Mouse (Mus musculus) c-Kit-positive CD71-negative TER-119-negative erythroid progenitor cells, embryonic 14.5 days (primary cell): ENCODE measurements around the gene Rnf166.

Source experiments
- DNase-seq: peaks from one replicate; pipeline ENCODE4 v3.0.0-alpha.2; 2013; ENCODE audit warnings: low read depth

Gene Rnf166

GRCm38 (mm10) chr8:122439336-122439735, 36.5 kb downstream of the Rnf166 start:
- no peak for DNase-seq

GRCm38 (mm10) chr8:122437708-122438331, 38.0 kb downstream of the Rnf166 start:
- DNase-seq, result no peak

- no peak for DNase-seq
Measured at GRCm38 (mm10) chr8:122436586-122437125, 39.2 kb downstream of the Rnf166 start.

GRCm38 (mm10) chr8:122436146-122436545, 39.7 kb downstream of the Rnf166 start:
- no peak for DNase-seq

- no peak for DNase-seq
Measured at GRCm38 (mm10) chr8:122435375-122435774, 40.5 kb downstream of the Rnf166 start.

GRCm38 (mm10) chr8:122433269-122433905, 42.5 kb downstream of the Rnf166 start:
- no peak for DNase-seq

- no peak for DNase-seq
Measured at GRCm38 (mm10) chr8:122432443-122433268, 43.2 kb downstream of the Rnf166 start, which contains the start of gene Cyba. Gene Cyba, minus strand, starts transcription at chr8:122432930.

- no peak for DNase-seq
Measured at GRCm38 (mm10) chr8:122431694-122432442, 44.0 kb downstream of the Rnf166 start.

GRCm38 (mm10) chr8:122430646-122431045, 45.2 kb downstream of the Rnf166 start:
- no peak for DNase-seq

GRCm38 (mm10) chr8:122430058-122430636, 45.7 kb downstream of the Rnf166 start:
- DNase-seq, result no peak

- no peak for DNase-seq
Measured at GRCm38 (mm10) chr8:122428163-122428562, 47.7 kb downstream of the Rnf166 start.

- DNase-seq, result no peak
Measured at GRCm38 (mm10) chr8:122427607-122428006, 48.3 kb downstream of the Rnf166 start.

GRCm38 (mm10) chr8:122426145-122426544, 49.7 kb downstream of the Rnf166 start:
- no peak for DNase-seq

- no peak for DNase-seq
Measured at GRCm38 (mm10) chr8:122423659-122424058, 52.2 kb downstream of the Rnf166 start.

GRCm38 (mm10) chr8:122423217-122423616, 52.6 kb downstream of the Rnf166 start:
- DNase-seq, result no peak

GRCm38 (mm10) chr8:122421376-122422070, 54.3 kb downstream of the Rnf166 start, which contains the start of gene Il17c:
Gene Il17c, plus strand, starts transcription at chr8:122422020.
- no peak for DNase-seq

GRCm38 (mm10) chr8:122419881-122420555, 55.8 kb downstream of the Rnf166 start:
- DNase-seq, result no peak
